Mouse (Mus musculus) CD4-positive, CD25-positive, alpha-beta regulatory T cell, adult 2 months (primary cell): ENCODE data around the gene Ddb2.

Experiments
- DNase-seq: peaks from one replicate; pipeline ENCODE4 v3.0.0-alpha.2; 2012; ENCODE audit warnings: low read depth, low spot score

The Ddb2 gene

GRCm38 (mm10) chr2:91255661-91256150 lies 18.9 kb upstream of the Ddb2 start, which contains the start of gene Pacsin3:
Pacsin3 (plus strand) TSS chr2:91255954.
- DNase-seq, result peak; percentile 33

- no peak for DNase-seq
Observed at GRCm38 (mm10) chr2:91254725-91255380, 18.1 kb upstream of the Ddb2 start.

GRCm38 (mm10) chr2:91252512-91252911 lies 15.7 kb upstream of the Ddb2 start:
- DNase-seq, result no peak

GRCm38 (mm10) chr2:91252001-91252400 lies 15.2 kb upstream of the Ddb2 start:
- no peak for DNase-seq

- no peak for DNase-seq
Observed at GRCm38 (mm10) chr2:91248366-91248765, 11.6 kb upstream of the Ddb2 start.

GRCm38 (mm10) chr2:91244557-91245228 lies 7.9 kb upstream of the Ddb2 start:
- no peak for DNase-seq

GRCm38 (mm10) chr2:91243416-91243815 lies 6.6 kb upstream of the Ddb2 start:
- no peak for DNase-seq

GRCm38 (mm10) chr2:91242547-91242946 lies 5.8 kb upstream of the Ddb2 start:
- peak; percentile 27 for DNase-seq

GRCm38 (mm10) chr2:91237511-91238080 lies 814 bp upstream of the Ddb2 start:
- peak; percentile 55 for DNase-seq

GRCm38 (mm10) chr2:91229735-91230134 lies 7.0 kb downstream of the Ddb2 start:
- no peak for DNase-seq

GRCm38 (mm10) chr2:91223614-91224013 lies 13.2 kb downstream of the Ddb2 start:
- DNase-seq, result no peak

GRCm38 (mm10) chr2:91220501-91220900 lies 16.3 kb downstream of the Ddb2 start:
- no peak for DNase-seq

- DNase-seq, result no peak
Observed at GRCm38 (mm10) chr2:91217032-91217431, 19.8 kb downstream of the Ddb2 start.

GRCm38 (mm10) chr2:91213311-91213710 lies 23.5 kb downstream of the Ddb2 start:
- no peak for DNase-seq

- DNase-seq, result no peak
Observed at GRCm38 (mm10) chr2:91206254-91206775, 30.5 kb downstream of the Ddb2 start.

- DNase-seq, result no peak
Observed at GRCm38 (mm10) chr2:91202972-91203656, 33.7 kb downstream of the Ddb2 start.

GRCm38 (mm10) chr2:91202222-91202971 lies 34.4 kb downstream of the Ddb2 start, which contains the start of the genes Nr1h3 and Acp2:
Nr1h3 (minus strand) TSS chr2:91202834.
Acp2 (plus strand) TSS chr2:91202885.
- peak; percentile 94 for DNase-seq

GRCm38 (mm10) chr2:91198888-91199287 lies 37.9 kb downstream of the Ddb2 start:
- no peak for DNase-seq

- no peak for DNase-seq
Observed at GRCm38 (mm10) chr2:91196577-91197001, 40.2 kb downstream of the Ddb2 start.

GRCm38 (mm10) chr2:91194624-91195332 lies 42.0 kb downstream of the Ddb2 start:
- peak; percentile 73 for DNase-seq
